Mouse (Mus musculus) liver, embryonic 16.5 days (tissue): ENCODE data around the gene Vrk3. TPM values are rescaled to one million over a fixed set of nuclear protein-coding genes. Genes with fewer than 3 reads are reported as not detected.

Experiments used
- ATAC-seq: fragments of 200-750 bp; cut with Nextera tagmentation; 2 replicates; pipeline ENCODE4 v1.8.0; 2017; ENCODE audit warnings: low read depth, mild to moderate bottlenecking, moderate number of reproducible peaks, moderate library complexity
- H3K27ac ChIP-seq: fragments of 300-500 bp; sonication (generic); 2 replicates; pipeline ENCODE4 v1.5.1; 2014; ENCODE audit warnings: mild to moderate bottlenecking, low read length
- H3K27me3 ChIP-seq: fragments of 300-500 bp; sonication (generic); 2 replicates; pipeline ENCODE4 v1.6.1; 2014; ENCODE audit warnings: low read depth, low read length, mixed read lengths; ENCODE audit not compliant: control insufficient read depth, insufficient read depth
- H3K36me3 ChIP-seq: fragments of 300-500 bp; sonication (generic); 2 replicates; pipeline ENCODE4 v1.6.1; 2014; ENCODE audit warnings: mild to moderate bottlenecking; ENCODE audit not compliant: control insufficient read depth, insufficient read depth
- H3K4me1 ChIP-seq: fragments of 300-500 bp; sonication (generic); 2 replicates; pipeline ENCODE4 v1.6.1; 2014; ENCODE audit warnings: low read depth, low read length, mixed read lengths; ENCODE audit not compliant: control insufficient read depth
- H3K4me2 ChIP-seq: fragments of 300-500 bp; sonication (generic); 2 replicates; pipeline ENCODE4 v1.6.1; 2014; ENCODE audit warnings: low read depth, low read length, mixed read lengths
- H3K4me3 ChIP-seq: fragments of 300-500 bp; sonication (generic); 2 replicates; pipeline ENCODE4 v1.5.1; 2014; ENCODE audit warnings: low read depth, mild to moderate bottlenecking, low read length
- H3K9ac ChIP-seq: fragments of 300-500 bp; sonication (generic); 2 replicates; pipeline ENCODE4 v1.6.1; 2014; ENCODE audit warnings: low read depth, low read length
- H3K9me3 ChIP-seq: fragments of 300-500 bp; sonication (generic); replicated peaks from 2 replicates; pipeline ENCODE4 v1.6.1; 2016; ENCODE audit warnings: low read length; ENCODE audit not compliant: control insufficient read depth
- WGBS: fragments of 180-500 bp; shearing (Covaris S2); extraction: QIAGEN DNeasy Blood & Tissue Kit; methylation state at CpG from one replicate; pipeline ENCODE4 v1.1.7; 2014; ENCODE audit not compliant: insufficient replicate concordance; 5-methylcytosine and 5-hydroxymethylcytosine counted together
- polyA plus RNA-seq: library from polyadenylated mRNA; unstranded; fragments of >200 nt; fragmentation: Nextera tagmentation; extraction: Ambion mirVana; gene quantifications from 2 replicates; pipeline ENCODE4 v1.2.1, GENCODE M21; 2015

The Vrk3 gene
- polyA plus RNA-seq, 1 experiment from 2014 or later = 29.2 TPM

GRCm38 (mm10) chr7:44709881-44710280, 38.3 kb upstream of the Vrk3 start:
- H3K9ac ChIP-seq = no peak overlapping the region
- no peaks in the 10 kb centered on the region for H3K36me3 ChIP-seq
- H3K9me3 ChIP-seq = 0 out of 2 replicates have a peak, but pooled peaks cover 2% of the 10 kb centered on the region
- H3K27me3 ChIP-seq = no peaks in the 10 kb centered on the region
- H3K4me3 ChIP-seq = no peak overlapping the region
- WGBS = 65% methylated on average over 5 of the region's 5 CpGs
- no peak for ATAC-seq
- H3K27ac ChIP-seq = no peak overlapping the region
- no peaks in the 10 kb centered on the region for H3K4me1 ChIP-seq
- H3K4me2 ChIP-seq = no peak overlapping the region

GRCm38 (mm10) chr7:44722058-44722457, 26.2 kb upstream of the Vrk3 start:
- Histone ChIP-seq H3K4me1 (no peaks in the 10 kb centered on the region), H3K27ac (no peak overlapping the region), H3K36me3 (no peaks in the 10 kb centered on the region), H3K4me2 (no peak overlapping the region), H3K27me3 (no peaks in the 10 kb centered on the region), H3K4me3 (no peak overlapping the region), H3K9me3 (no peaks in the 10 kb centered on the region), H3K9ac (no peak overlapping the region)
- no peak for ATAC-seq
- WGBS = 52% methylated on average over 5 of the region's 5 CpGs

GRCm38 (mm10) chr7:44724316-44724715, 23.9 kb upstream of the Vrk3 start:
- ATAC-seq = no peak
- Histone ChIP-seq H3K36me3 (no peaks in the 10 kb centered on the region), H3K9me3 (no peaks in the 10 kb centered on the region), H3K27me3 (no peaks in the 10 kb centered on the region), H3K4me2 (no peak overlapping the region), H3K4me1 (no peaks in the 10 kb centered on the region), H3K27ac (no peak overlapping the region), H3K9ac (no peak overlapping the region), H3K4me3 (no peak overlapping the region)
- WGBS = 16% methylated on average over 7 of the region's 7 CpGs

- Histone ChIP-seq H3K9ac (no peak overlapping the region), H3K36me3 (no peaks in the 10 kb centered on the region), H3K4me2 (no peak overlapping the region), H3K27ac (no peak overlapping the region), H3K27me3 (no peaks in the 10 kb centered on the region), H3K9me3 (no peaks in the 10 kb centered on the region), H3K4me3 (no peak overlapping the region), H3K4me1 (no peaks in the 10 kb centered on the region)
- WGBS = 60% methylated on average over 6 of the region's 6 CpGs
- ATAC-seq = no peak
Observed at GRCm38 (mm10) chr7:44726343-44726742, 21.9 kb upstream of the Vrk3 start.

- Histone ChIP-seq H3K9ac (no peak overlapping the region), H3K4me2 (no peak overlapping the region), H3K9me3 (no peaks in the 10 kb centered on the region), H3K36me3 (no peaks in the 10 kb centered on the region), H3K4me1 (no peaks in the 10 kb centered on the region), H3K27ac (no peak overlapping the region), H3K4me3 (no peak overlapping the region), H3K27me3 (no peaks in the 10 kb centered on the region)
- ATAC-seq = no peak
- 57% methylated on average over 5 of the region's 5 CpGs for WGBS
Observed at GRCm38 (mm10) chr7:44727151-44727550, 21.1 kb upstream of the Vrk3 start.

GRCm38 (mm10) chr7:44728082-44728975, 19.9 kb upstream of the Vrk3 start:
- no peak overlapping the region for H3K27ac ChIP-seq
- H3K4me1 ChIP-seq = no peaks in the 10 kb centered on the region
- H3K4me2 ChIP-seq = no peak overlapping the region
- no peaks in the 10 kb centered on the region for H3K36me3 ChIP-seq
- H3K9ac ChIP-seq = no peak overlapping the region
- WGBS = 64% methylated on average over 11 of the region's 11 CpGs
- no peak for ATAC-seq
- no peaks in the 10 kb centered on the region for H3K9me3 ChIP-seq
- no peak overlapping the region for H3K4me3 ChIP-seq
- no peaks in the 10 kb centered on the region for H3K27me3 ChIP-seq

GRCm38 (mm10) chr7:44733723-44734122, 14.5 kb upstream of the Vrk3 start:
- no peak overlapping the region for H3K4me3 ChIP-seq
- no peak overlapping the region for H3K9ac ChIP-seq
- no peaks in the 10 kb centered on the region for H3K27me3 ChIP-seq
- H3K9me3 ChIP-seq = no peaks in the 10 kb centered on the region
- H3K4me2 ChIP-seq = no peak overlapping the region
- ATAC-seq = no peak
- WGBS = 73% methylated on average over 9 of the region's 9 CpGs
- no peaks in the 10 kb centered on the region; the same call in none of the 2 replicates for H3K36me3 ChIP-seq
- no peaks in the 10 kb centered on the region for H3K4me1 ChIP-seq
- no peak overlapping the region for H3K27ac ChIP-seq

- no peak overlapping the region for H3K9ac ChIP-seq
- H3K9me3 ChIP-seq = no peaks in the 10 kb centered on the region
- no peaks in the 10 kb centered on the region; the same call in 1 of the 2 replicates for H3K36me3 ChIP-seq
- H3K27ac ChIP-seq = no peak overlapping the region
- WGBS = 64% methylated on average over 8 of the region's 8 CpGs
- no peaks in the 10 kb centered on the region for H3K27me3 ChIP-seq
- H3K4me3 ChIP-seq = no peak overlapping the region
- ATAC-seq = no peak
- peaks cover 8% of the 10 kb centered on the region for H3K4me1 ChIP-seq
- no peak overlapping the region for H3K4me2 ChIP-seq
Observed at GRCm38 (mm10) chr7:44741361-44741760, 6.9 kb upstream of the Vrk3 start.

- Histone ChIP-seq H3K36me3 (no peaks in the 10 kb centered on the region), H3K4me2 (no peak overlapping the region), H3K27me3 (no peaks in the 10 kb centered on the region), H3K4me1 (peaks cover 18% of the 10 kb centered on the region), H3K27ac (no peak overlapping the region), H3K9ac (no peak overlapping the region), H3K4me3 (no peak overlapping the region), H3K9me3 (no peaks in the 10 kb centered on the region)
- ATAC-seq = no peak
- 58% methylated on average over 9 of the region's 9 CpGs for WGBS
Observed at GRCm38 (mm10) chr7:44744270-44744669, 3.9 kb upstream of the Vrk3 start.
